Mouse (Mus musculus) mouse embryonic stem cell (cell line): ENCODE results near the gene Angptl4.

Source experiments
- in situ Hi-C, 2 experiments: fragments of 300-500 bp; cut with MboI; formaldehyde crosslinking; loops; 1 replicate in 1 of 2; 3 replicates in 1 of 2; pipeline ENCODE4 v1.14.3; 2019 to 2020; ENCODE audit warnings: low sequenced_read_pairs in 2 of 2, low pct_unique_long_range_greater_than_20kb in 1 of 2, mixed read lengths in 1 of 2; ENCODE audit not compliant: unreplicated experiment in 1 of 2

The Angptl4 gene

GRCm38 (mm10) chr17:33781124-33781977, at the start of gene Angptl4:
Angptl4 (minus strand) TSS chr17:33781830.
- in situ Hi-C loops = loop anchor here in 1 of 2 experiments (10.0 kb wide), 1 partner anchor 267 kb away; no protein-coding TSS in a partner anchor

DNA sequence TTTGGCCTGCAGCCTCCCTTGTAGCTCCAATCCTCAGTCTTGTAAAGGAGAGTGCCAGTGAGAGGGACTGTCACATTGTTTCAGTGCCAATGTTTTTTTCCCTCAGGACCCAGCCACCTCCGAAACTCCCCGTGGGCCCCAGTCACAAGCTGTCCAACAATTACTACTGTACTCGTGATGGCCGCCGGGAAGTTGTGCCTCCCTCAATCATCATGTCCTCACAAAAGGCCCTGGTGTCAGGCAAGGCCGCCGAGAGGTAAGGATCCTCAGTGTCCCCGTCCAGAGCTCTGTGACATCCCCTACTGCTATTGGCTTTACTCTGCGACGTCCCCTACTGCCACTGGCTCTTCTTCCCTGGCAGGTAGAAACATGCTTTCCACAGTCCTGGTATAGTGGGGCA, 47.9 kb upstream of the Angptl4 start:
- in situ Hi-C loops = no loop called here

DNA sequence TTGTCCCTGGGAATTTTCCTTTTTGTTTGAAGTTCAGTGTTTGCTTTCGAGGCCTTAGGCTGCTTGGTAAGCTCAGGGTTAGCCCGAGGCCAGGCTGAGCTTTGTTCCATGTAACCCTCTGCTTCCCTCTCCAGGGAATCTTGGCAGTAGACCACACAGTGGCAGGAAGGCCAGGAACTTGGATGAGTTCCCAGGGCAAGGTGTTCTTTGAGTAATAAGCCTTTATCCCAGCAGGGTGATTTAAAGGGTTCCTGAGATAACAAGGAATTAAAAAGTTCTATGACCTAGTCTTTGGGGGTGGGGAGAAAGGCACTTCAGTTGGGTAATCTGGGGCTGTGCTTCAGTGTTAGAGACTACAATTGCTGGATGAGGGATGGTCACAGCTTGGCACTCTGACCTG, 47.3 kb upstream of the Angptl4 start:
- in situ Hi-C loops = no loop called here

DNA sequence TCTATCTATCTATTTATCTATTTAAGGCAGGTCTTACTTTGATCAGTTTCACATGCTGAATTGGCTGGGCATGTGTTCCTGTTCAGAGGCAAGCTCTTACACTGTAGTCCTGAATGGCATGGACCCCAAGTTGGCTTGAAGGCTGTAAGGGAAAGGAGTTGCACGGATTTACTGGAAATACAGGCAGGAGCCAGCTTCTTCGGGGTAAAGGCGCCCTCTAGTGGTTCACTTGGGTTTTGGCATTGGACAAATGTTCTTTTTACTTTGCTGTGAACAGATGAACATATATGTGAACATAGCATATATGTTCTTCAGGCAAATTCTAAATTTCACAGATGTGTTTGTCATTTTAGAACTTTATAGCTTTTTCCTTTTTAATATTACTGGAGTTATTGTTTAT, 45.2 kb upstream of the Angptl4 start:
- in situ Hi-C loops = no loop called here

DNA sequence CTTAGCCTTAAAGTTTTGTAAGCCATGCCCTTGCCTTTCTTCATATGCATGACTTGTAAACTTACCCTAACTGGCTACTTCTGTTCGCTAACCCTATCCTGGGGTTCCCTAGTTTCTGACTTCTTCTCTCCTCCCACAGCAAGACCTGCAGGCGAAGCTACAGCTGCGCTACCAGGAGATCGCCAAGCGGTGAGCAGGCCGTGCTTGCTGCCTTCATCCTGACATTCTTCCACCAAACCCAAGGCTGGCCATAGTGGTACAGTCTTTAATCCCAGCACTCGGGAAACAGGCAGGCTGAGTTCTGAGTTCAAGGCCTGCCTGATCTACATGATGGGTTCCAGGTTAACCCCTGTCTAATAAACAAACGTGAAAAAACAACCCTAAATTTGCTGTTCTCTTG, 43.8 kb upstream of the Angptl4 start:
- in situ Hi-C loops = no loop called here

DNA sequence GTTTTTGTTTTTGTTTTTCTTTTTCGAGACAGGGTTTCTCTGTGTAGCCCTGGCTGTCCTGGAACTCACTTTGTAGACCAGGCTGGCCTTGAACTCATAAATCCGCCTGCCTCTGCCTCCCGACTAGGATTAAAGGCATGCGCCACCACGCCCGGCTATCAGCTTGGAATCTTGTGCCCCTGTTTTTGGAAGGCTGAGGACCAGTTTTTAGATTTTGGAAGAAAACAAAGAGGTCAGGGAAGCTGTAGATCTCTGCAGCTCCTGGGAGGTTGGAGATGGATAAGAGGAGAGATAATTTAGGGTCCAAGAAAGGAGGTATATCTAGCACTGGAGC, 43.3 kb upstream of the Angptl4 start:
- in situ Hi-C loops = loop anchor here in 1 of 2 experiments (25.0 kb wide), 1 partner anchor 938 kb away; the partner anchor contains the start of gene Zfp870

DNA sequence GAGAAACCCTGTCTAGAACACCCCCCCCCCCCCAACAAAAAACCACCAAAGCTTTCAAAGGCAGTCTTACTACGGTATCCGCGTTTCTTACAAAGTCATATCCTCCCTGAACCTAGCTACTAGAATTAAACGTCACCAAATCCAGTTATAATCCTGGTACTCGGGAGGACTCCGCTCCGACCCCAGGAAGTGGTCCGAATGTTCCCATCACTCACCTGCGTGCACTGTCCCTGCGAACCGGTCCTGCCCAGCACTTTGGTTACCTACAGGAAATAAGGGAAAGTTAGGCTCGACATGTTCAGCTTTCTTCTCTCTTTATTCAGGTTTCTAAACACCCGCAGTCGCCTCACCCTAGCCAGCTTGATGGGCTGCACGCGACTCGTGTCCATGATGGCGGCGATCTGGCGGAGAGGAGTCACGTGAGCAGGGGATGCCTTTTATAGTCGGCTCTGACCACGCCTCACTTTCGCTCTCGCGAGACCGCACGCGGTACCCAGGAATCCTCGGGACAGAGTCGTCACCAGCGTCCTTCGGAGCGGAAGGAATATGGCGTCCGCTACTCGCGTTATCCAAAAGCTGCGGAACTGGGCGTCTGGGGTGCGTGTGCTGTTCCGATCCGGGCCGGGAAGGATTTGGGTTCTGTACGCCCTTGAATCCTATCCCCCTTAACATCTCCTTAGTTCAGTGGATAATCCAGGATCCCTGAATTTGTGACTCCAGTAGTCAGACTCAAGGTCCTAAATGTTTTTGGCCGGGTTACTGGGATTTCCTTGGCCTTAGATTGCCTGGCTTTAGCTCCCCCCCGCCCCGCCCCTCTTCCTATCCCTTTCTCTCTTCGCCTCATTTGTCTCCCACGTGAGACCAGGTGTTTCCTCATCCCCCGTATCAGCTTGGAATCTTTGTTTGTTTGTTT, 42.7 kb upstream of the Angptl4 start, which contains the start of the genes Rps28 and Ndufa7:
Gene Rps28 (minus strand): TSS at position 479 of the 913 bp plus-strand sequence.
Gene Ndufa7 (plus strand): TSS at position 489 of the 913 bp plus-strand sequence.
- in situ Hi-C loops = loop anchor here in 1 of 2 experiments (25.0 kb wide), 1 partner anchor 937 kb away; the partner anchor contains the start of gene Zfp870

- in situ Hi-C loops = loop anchor here in 1 of 2 experiments (25.0 kb wide), 1 partner anchor 936 kb away; the partner anchor contains the start of gene Zfp870
These were observed 41.5 kb upstream of the Angptl4 start for GRCm38 (mm10) chr17:33823171-33823570.

DNA sequence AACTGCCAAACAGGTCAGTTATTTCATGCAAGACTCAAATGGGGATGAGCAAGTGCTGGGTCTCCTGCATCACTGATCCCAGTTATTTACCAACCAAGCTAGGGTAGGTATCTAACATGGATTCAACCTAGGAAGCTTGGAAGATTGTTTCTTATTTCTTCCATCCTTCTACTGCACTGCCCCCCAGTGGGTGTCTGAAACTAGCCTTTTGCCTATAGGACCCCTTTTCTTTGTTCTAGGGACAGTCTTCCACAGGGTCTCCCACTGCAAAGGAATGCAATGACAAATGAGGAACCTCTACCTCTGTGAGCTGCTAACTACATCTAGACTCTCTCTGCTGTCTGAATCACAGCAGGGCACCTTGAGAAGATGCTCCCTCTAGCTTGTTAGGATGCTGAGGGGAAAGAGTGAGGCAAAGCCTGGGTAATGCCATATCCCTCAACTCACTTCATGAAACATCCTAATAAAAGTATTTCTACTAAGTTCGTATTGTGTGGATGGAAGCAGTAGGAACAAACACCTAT, 40.9 kb upstream of the Angptl4 start:
- in situ Hi-C loops = loop anchor here in 1 of 2 experiments (25.0 kb wide), 1 partner anchor 935 kb away; the partner anchor contains the start of gene Zfp870

GRCm38 (mm10) chr17:33817969-33818643, 36.5 kb upstream of the Angptl4 start:
- in situ Hi-C loops = loop anchor here in 1 of 2 experiments (25.0 kb wide), 1 partner anchor 931 kb away; the partner anchor contains the start of gene Zfp870

DNA sequence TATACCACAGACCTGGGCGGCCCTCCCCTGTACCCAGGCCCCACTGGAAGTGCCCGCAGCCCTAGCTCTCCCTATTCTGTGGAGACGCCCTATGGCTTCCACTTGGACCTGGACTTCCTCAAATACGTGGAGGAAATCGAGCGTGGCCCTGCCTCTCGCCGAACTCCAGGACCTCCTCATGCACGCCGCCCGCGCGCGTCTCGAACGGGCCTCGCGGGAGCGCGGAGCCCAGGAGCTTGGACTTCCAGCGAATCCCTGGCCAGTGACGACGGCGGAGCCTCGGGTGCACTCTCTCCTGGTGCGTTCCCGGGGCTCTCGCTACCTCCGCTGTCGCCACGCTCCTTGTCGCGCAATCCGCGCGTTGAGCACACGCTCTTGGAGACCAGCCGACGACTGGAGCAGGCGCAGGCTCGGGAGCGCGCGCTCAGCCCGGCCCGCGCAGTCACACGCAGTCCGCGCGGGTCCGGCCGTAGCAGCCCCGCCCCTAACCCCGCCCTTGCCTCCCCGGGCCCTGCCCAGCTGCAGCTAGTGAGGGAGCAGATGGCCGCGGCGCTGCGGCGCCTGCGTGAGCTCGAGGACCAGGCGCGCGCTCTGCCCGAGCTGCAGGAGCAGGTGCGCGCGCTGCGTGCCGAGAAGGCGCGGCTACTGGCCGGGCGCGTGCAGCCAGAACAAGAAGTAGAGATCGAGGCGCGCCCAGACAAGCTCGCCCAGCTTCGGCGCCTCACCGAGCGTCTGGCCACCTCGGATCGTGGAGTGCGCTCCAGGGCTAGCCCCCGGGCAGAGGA, 35.7 kb upstream of the Angptl4 start:
- in situ Hi-C loops = loop anchor here in 1 of 2 experiments (25.0 kb wide), 1 partner anchor 930 kb away; the partner anchor contains the start of gene Zfp870

- in situ Hi-C loops = loop anchor here in 1 of 2 experiments (25.0 kb wide), 1 partner anchor 929 kb away; the partner anchor contains the start of gene Zfp870
These were observed 35.0 kb upstream of the Angptl4 start for GRCm38 (mm10) chr17:33816612-33817011.

DNA sequence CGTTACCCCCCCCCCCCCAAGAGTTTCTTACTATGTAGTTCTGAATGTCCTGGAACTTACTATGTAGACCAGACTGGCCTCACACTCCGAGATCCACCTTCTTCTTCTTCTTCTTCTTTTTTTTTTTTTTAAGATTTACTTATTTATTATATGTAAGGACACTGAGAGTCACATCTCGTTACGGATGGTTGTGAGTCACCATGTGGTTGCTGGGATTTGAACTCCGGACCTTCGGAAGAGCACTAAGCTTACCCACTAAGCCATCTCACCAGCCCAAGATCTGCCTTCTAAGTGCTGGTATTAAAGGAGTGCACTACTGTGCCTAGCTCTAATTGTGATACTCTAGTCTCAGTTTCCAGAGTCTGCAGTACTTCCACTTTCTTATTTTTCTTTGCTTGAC, 33.8 kb upstream of the Angptl4 start:
- in situ Hi-C loops = loop anchor here in 1 of 2 experiments (25.0 kb wide), 1 partner anchor 928 kb away; the partner anchor contains the start of gene Zfp870

DNA sequence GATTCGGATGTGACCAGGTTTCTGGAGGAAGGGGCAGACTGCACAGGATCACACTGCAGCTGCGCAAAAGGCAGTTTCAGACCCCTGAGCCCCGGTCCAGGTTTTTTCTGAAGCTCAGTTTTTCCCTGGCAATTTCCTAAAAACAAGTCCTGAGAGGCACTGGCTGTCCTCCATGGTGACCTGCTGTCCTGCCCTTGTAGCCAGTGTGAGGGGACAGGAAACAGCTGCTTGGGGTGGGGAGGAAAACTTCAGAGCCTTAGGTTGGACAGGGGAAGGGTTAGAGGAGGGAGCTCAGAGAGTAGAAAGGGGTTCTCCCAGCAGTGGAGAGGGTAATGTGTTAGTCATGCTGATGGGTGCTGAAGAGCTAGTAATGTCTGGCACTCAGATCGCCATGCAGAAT, 31.4 kb upstream of the Angptl4 start:
- in situ Hi-C loops = loop anchor here in 1 of 2 experiments (25.0 kb wide), 1 partner anchor 926 kb away; the partner anchor contains the start of gene Zfp870

DNA sequence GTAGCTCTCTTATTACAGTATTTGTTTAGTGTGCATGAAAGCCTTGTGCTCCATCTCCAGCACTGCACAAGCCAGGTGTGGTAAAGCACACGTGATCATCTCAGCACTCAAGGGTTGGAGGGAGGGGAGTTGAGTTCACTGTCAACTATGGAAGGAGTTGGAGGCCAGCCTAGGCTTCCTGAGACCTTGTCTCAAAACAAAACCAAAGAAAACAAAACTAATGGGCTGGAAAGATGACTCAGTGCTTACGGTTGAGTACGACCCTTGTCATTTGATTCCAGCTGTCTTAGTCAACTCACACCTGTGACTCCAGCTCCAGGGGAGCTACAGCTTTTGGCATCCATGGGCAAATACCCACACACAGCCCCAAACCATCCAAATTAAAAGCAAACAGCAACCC, 30.8 kb upstream of the Angptl4 start:
- in situ Hi-C loops = loop anchor here in 1 of 2 experiments (25.0 kb wide), 1 partner anchor 925 kb away; the partner anchor contains the start of gene Zfp870

DNA sequence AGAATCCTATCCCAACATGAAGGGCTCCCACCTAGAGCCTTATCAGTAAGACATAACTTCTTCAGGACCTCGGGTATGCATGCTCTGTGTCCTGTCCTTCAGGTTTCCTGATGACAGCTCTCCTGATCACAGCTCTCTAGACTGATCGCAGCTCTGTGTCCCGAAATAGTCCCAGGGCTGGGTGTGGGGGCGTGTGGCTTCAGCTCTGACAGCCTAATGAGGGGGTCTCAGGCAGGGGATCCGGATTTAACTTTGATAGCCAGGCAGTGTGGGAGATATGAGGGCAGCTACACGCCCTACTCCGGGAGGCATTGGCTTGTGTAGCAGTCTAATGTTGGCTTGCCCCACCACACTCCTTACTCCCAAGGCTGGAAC, 29.5 kb upstream of the Angptl4 start:
- in situ Hi-C loops = loop anchor here in 1 of 2 experiments (25.0 kb wide), 1 partner anchor 924 kb away; the partner anchor contains the start of gene Zfp870
